Mouse (Mus musculus) myocyte (in vitro differentiated cells): Measurements from ENCODE around the gene Gm906.
"Not testable (repeated sequence)": the region's sequence is repeated elsewhere in the genome, so short reads cannot be mapped to it uniquely, and the experiment has no call there.

Experiments used
- MYOD1 ChIP-seq, 3 experiments: IDR thresholded peaks; one replicate each; pipeline ENCODE4 v1.6.1; 2011; ENCODE audit warnings: control low read depth in 2 of 3, low read depth in 2 of 3, mild to moderate bottlenecking in 2 of 3, moderate library complexity in 1 of 3; ENCODE audit not compliant: insufficient read length in 2 of 3, control insufficient read depth in 1 of 3
- MYOG ChIP-seq, 3 experiments: IDR thresholded peaks; one replicate each; pipeline ENCODE4 v1.6.1; 2011; ENCODE audit warnings: control low read depth in 2 of 3, low read depth in 2 of 3, mild to moderate bottlenecking in 2 of 3; ENCODE audit not compliant: insufficient read length in 2 of 3, control insufficient read depth in 1 of 3, insufficient read depth in 1 of 3
- POLR2A ChIP-seq: IDR thresholded peaks from one replicate; pipeline ENCODE4 v1.6.1; 2011; ENCODE audit warnings: low read depth, mild to moderate bottlenecking, control low read depth, moderate library complexity; ENCODE audit not compliant: insufficient read length
- REST ChIP-seq: IDR thresholded peaks from one replicate; pipeline ENCODE4 v1.6.1; 2011; ENCODE audit warnings: mild to moderate bottlenecking, control low read depth, moderate library complexity; ENCODE audit not compliant: insufficient read depth, insufficient read length
- TCF12 ChIP-seq: IDR thresholded peaks from one replicate; pipeline ENCODE4 v1.6.1; 2011; ENCODE audit warnings: mild to moderate bottlenecking, control low read depth; ENCODE audit not compliant: poor library complexity, insufficient read depth, severe bottlenecking

DNA sequence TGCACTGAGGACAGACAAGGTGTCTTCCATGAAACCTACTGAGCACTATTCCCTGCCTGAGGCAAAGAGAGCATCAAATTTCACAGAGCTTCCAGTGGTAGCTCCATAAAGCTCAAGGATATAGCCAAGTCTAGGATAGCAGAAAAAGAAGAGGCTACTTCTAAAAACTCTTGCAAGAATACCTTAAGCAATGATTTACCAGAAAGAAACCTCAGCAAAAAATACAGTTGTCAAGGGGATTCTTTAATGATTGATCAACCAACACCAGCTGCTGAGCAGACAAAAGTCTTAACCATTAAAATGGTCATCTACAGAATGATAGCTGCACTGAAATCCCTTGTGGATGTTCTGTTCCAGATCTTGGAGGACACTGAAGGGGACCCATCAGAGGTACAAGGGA, 53.3 kb downstream of the Gm906 start:
- TF ChIP-seq MYOD1 (IDR thresholded peaks at IDR 0.05; ENCODE audit: control insufficient read depth in 1 of 3, insufficient read length in 2 of 3, low read depth in 2 of 3); REST; TCF12; POLR2A; MYOG (IDR thresholded peaks at IDR 0.05; ENCODE audit: control insufficient read depth in 1 of 3, insufficient read depth in 1 of 3, insufficient read length in 2 of 3, low read depth in 2 of 3): not testable (repeated sequence)
